Mouse (Mus musculus) lung, postnatal 0 days (tissue): ENCODE results near the gene Gm12185. TPM values are rescaled to one million over a fixed set of nuclear protein-coding genes. Genes with fewer than 3 reads are reported as not detected.

Experiments used
- ATAC-seq: fragments of 200-750 bp; cut with Nextera tagmentation; 2 replicates; pipeline ENCODE4 v1.8.0; 2017; ENCODE audit warnings: moderate library complexity
- DNase-seq: peaks from one replicate; pipeline ENCODE4 v3.0.0-alpha.2; 2016; ENCODE audit warnings: low spot score
- H3K27ac ChIP-seq: fragments of 300-500 bp; sonication (generic); 2 replicates; pipeline ENCODE4 v1.5.1; 2014; ENCODE audit warnings: antibody characterized with exemption, mild to moderate bottlenecking, low read length, mixed read lengths
- H3K27me3 ChIP-seq: fragments of 300-500 bp; sonication (generic); replicated peaks from 2 replicates; pipeline ENCODE4 v1.6.1; 2014; ENCODE audit warnings: low read length, mixed read lengths; ENCODE audit not compliant: insufficient read depth
- H3K36me3 ChIP-seq: fragments of 300-500 bp; sonication (generic); 2 replicates; pipeline ENCODE4 v1.6.1; 2014; ENCODE audit warnings: low read length, mixed read lengths; ENCODE audit not compliant: insufficient read depth
- H3K4me1 ChIP-seq: fragments of 300-500 bp; sonication (generic); 2 replicates; pipeline ENCODE4 v1.6.1; 2014; ENCODE audit warnings: antibody characterized with exemption, low read depth, low read length, mixed read lengths; ENCODE audit not compliant: insufficient read depth
- H3K4me2 ChIP-seq: fragments of 300-500 bp; sonication (generic); replicated peaks from 2 replicates; pipeline ENCODE4 v1.6.1; 2014; ENCODE audit warnings: low read depth, mild to moderate bottlenecking, low read length, moderate library complexity, mixed read lengths
- H3K4me3 ChIP-seq: fragments of 300-500 bp; sonication (generic); 2 replicates; pipeline ENCODE4 v1.5.1; 2014; ENCODE audit warnings: low read depth, low read length
- H3K9ac ChIP-seq: fragments of 300-500 bp; sonication (generic); replicated peaks from 2 replicates; pipeline ENCODE4 v1.6.1; 2014; ENCODE audit warnings: low read depth, mild to moderate bottlenecking
- H3K9me3 ChIP-seq: fragments of 300-500 bp; sonication (generic); 2 replicates; pipeline ENCODE4 v1.6.1; 2016; ENCODE audit warnings: low read length, mixed read lengths
- CTCF ChIP-seq: IDR thresholded peaks from 2 replicates; pipeline ENCODE4 v1.5.1; 2016; ENCODE audit warnings: antibody characterized with exemption, mild to moderate bottlenecking
- EP300 ChIP-seq: IDR thresholded peaks from 2 replicates; pipeline ENCODE4 v1.6.1; 2016; ENCODE audit warnings: antibody characterized with exemption, mild to moderate bottlenecking, control low read depth
- WGBS: fragments of 180-500 bp; shearing (Covaris S2); extraction: QIAGEN DNeasy Blood & Tissue Kit; methylation state at CpG from one replicate; pipeline ENCODE4 v1.1.7; 2014; 5-methylcytosine and 5-hydroxymethylcytosine counted together
- polyA plus RNA-seq: library from polyadenylated mRNA; unstranded; fragments of >200 nt; fragmentation: Nextera tagmentation; extraction: Ambion mirVana; gene quantifications from 2 replicates; pipeline ENCODE4 v1.2.1, GENCODE M21; 2015

The Gm12185 gene
- polyA plus RNA-seq, 1 experiment from 2014 or later, result 0.17 TPM

GRCm38 (mm10) chr11:48872695-48873300 lies 119.2 kb downstream of the Gm12185 start:
- no peak overlapping the region for H3K9ac ChIP-seq
- no peaks in the 10 kb centered on the region for H3K36me3 ChIP-seq
- H3K9me3 ChIP-seq, result no peaks in the 10 kb centered on the region
- H3K27ac ChIP-seq, result peak overlapping the region; percentile 94
- H3K4me1 ChIP-seq, result peaks cover 14% of the 10 kb centered on the region; the same call in 1 of the 2 replicates
- WGBS, result 52% methylated on average over 7 of the region's 7 CpGs
- DNase-seq, result peak; percentile 26
- H3K4me2 ChIP-seq, result peak overlapping the region; percentile 79
- no peak for TF ChIP-seq EP300
- no peak for TF ChIP-seq CTCF
- H3K27me3 ChIP-seq, result no peaks in the 10 kb centered on the region
- no peak for ATAC-seq
- H3K4me3 ChIP-seq, result peak overlapping the region; percentile 45; the same call in 1 of the 2 replicates

- Histone ChIP-seq H3K4me3 (peak overlapping the region; percentile 45), H3K4me2 (peak overlapping the region; percentile 79), H3K27me3 (no peaks in the 10 kb centered on the region), H3K9me3 (no peaks in the 10 kb centered on the region), H3K27ac (peak overlapping the region; percentile 94), H3K4me1 (peaks cover 14% of the 10 kb centered on the region; the same call in 1 of the 2 replicates), H3K36me3 (no peaks in the 10 kb centered on the region), H3K9ac (peak overlapping the region; percentile 20)
- ATAC-seq, result peak; percentile 39
- WGBS, result 2% methylated on average over 17 of the region's 17 CpGs
- DNase-seq, result peak; percentile 70
- TF ChIP-seq EP300 (no peak), CTCF (peak; percentile 17; the same call in 1 of the 2 replicates)
Measured at GRCm38 (mm10) chr11:48871817-48872541, 120.0 kb downstream of the Gm12185 start.

- H3K9me3 ChIP-seq, result no peaks in the 10 kb centered on the region
- no peaks in the 10 kb centered on the region for H3K36me3 ChIP-seq
- no peaks in the 10 kb centered on the region for H3K27me3 ChIP-seq
- H3K4me2 ChIP-seq, result peak within 1 kb of the TSS; percentile 79
- TF ChIP-seq CTCF (peak; percentile 42), EP300 (peak; percentile 27; the same call in 1 of the 2 replicates)
- H3K9ac ChIP-seq, result peak within 1 kb of the TSS; percentile 20
- 1% methylated on average over 19 of the region's 19 CpGs for WGBS
- DNase-seq (peak; percentile 89), ATAC-seq (peak; percentile 78)
- H3K4me3 ChIP-seq, result peak within 1 kb of the TSS; percentile 45
- peak within 1 kb of the TSS; percentile 94 for H3K27ac ChIP-seq
- peaks cover 14% of the 10 kb centered on the region; the same call in 1 of the 2 replicates for H3K4me1 ChIP-seq
Measured at GRCm38 (mm10) chr11:48871201-48871772, 120.7 kb downstream of the Gm12185 start, which contains the start of gene Irgm1. Irgm1 (minus strand) TSS chr11:48871683.

- Histone ChIP-seq H3K27ac (peak overlapping the region; percentile 94), H3K4me3 (peak overlapping the region; percentile 45), H3K27me3 (no peaks in the 10 kb centered on the region), H3K9ac (peak overlapping the region; percentile 20), H3K4me1 (peaks cover 14% of the 10 kb centered on the region; the same call in 1 of the 2 replicates), H3K4me2 (peak overlapping the region; percentile 79), H3K36me3 (peaks cover 1% of the 10 kb centered on the region), H3K9me3 (no peaks in the 10 kb centered on the region)
- no peak for DNase-seq
- no peak for TF ChIP-seq CTCF
- no peak for TF ChIP-seq EP300
- 21% methylated on average over 7 of the region's 7 CpGs for WGBS
- ATAC-seq, result 0 out of 2 replicates have a peak, but pooled peaks have one; percentile 16
Measured at GRCm38 (mm10) chr11:48870781-48871180, 121.2 kb downstream of the Gm12185 start.

GRCm38 (mm10) chr11:48869380-48870110 lies 122.5 kb downstream of the Gm12185 start:
- peak overlapping the region; percentile 79 for H3K4me2 ChIP-seq
- TF ChIP-seq EP300, result no peak
- no peak for TF ChIP-seq CTCF
- DNase-seq (no peak), ATAC-seq (no peak)
- 20% methylated on average over 7 of the region's 7 CpGs for WGBS
- H3K4me3 ChIP-seq, result peak overlapping the region; percentile 45
- no peaks in the 10 kb centered on the region for H3K27me3 ChIP-seq
- peak overlapping the region; percentile 94; the same call in 1 of the 2 replicates for H3K27ac ChIP-seq
- H3K9me3 ChIP-seq, result no peaks in the 10 kb centered on the region
- H3K4me1 ChIP-seq, result peaks cover 14% of the 10 kb centered on the region; the same call in 1 of the 2 replicates
- peaks cover 5% of the 10 kb centered on the region for H3K36me3 ChIP-seq
- H3K9ac ChIP-seq, result peak overlapping the region; percentile 20
